Mouse (Mus musculus) urinary bladder, postnatal 25 days (tissue): ENCODE measurements around the gene Tmem270.
A peak's percentile ranks its signal among the peaks of the same experiment; 100 is the strongest.
"Not testable (repeated sequence)": the region's sequence is repeated elsewhere in the genome, so short reads cannot be mapped to it uniquely, and the experiment has no call there.

Experiments
- DNase-seq: peaks from one replicate; pipeline ENCODE4 v3.0.0; 2022; ENCODE audit warnings: low spot score

Gene Tmem270

GRCm38 (mm10) chr5:134906633-134907032 is at the start of gene Tmem270:
Gene Tmem270 (minus strand): TSS chr5:134906733.
- DNase-seq = no peak

- DNase-seq = no peak
Observed at GRCm38 (mm10) chr5:134955491-134955890, 49.0 kb upstream of the Tmem270 start.

GRCm38 (mm10) chr5:134951053-134951884 is 44.7 kb upstream of the Tmem270 start:
- DNase-seq = no peak

GRCm38 (mm10) chr5:134948085-134948439 is 41.5 kb upstream of the Tmem270 start:
- no peak for DNase-seq

- DNase-seq = no peak
Observed at GRCm38 (mm10) chr5:134947420-134948084, 41.0 kb upstream of the Tmem270 start.

GRCm38 (mm10) chr5:134946857-134947255 is 40.3 kb upstream of the Tmem270 start, which contains the start of gene Cldn4:
Gene Cldn4 (minus strand): TSS chr5:134946934.
- peak; percentile 69 for DNase-seq

- DNase-seq = no peak
Observed at GRCm38 (mm10) chr5:134946063-134946856, 39.7 kb upstream of the Tmem270 start.

GRCm38 (mm10) chr5:134945266-134945959 is 38.9 kb upstream of the Tmem270 start:
- DNase-seq = no peak

GRCm38 (mm10) chr5:134944179-134944578 is 37.6 kb upstream of the Tmem270 start:
- no peak for DNase-seq

- DNase-seq = no peak
Observed at GRCm38 (mm10) chr5:134942740-134943139, 36.2 kb upstream of the Tmem270 start.

- no peak for DNase-seq
Observed at GRCm38 (mm10) chr5:134941472-134942209, 35.1 kb upstream of the Tmem270 start.

- DNase-seq = not testable (repeated sequence)
Observed at GRCm38 (mm10) chr5:134939554-134939953, 33.0 kb upstream of the Tmem270 start.

GRCm38 (mm10) chr5:134939069-134939468 is 32.5 kb upstream of the Tmem270 start:
- DNase-seq = no peak

GRCm38 (mm10) chr5:134936626-134937185 is 30.2 kb upstream of the Tmem270 start:
- DNase-seq = no peak

- DNase-seq = no peak
Observed at GRCm38 (mm10) chr5:134936051-134936450, 29.5 kb upstream of the Tmem270 start.

GRCm38 (mm10) chr5:134934666-134935065 is 28.1 kb upstream of the Tmem270 start:
- DNase-seq = no peak

GRCm38 (mm10) chr5:134933686-134934085 is 27.2 kb upstream of the Tmem270 start:
- DNase-seq = not testable (repeated sequence)

- DNase-seq = no peak
Observed at GRCm38 (mm10) chr5:134933281-134933680, 26.7 kb upstream of the Tmem270 start.

- DNase-seq = no peak
Observed at GRCm38 (mm10) chr5:134932903-134933276, 26.4 kb upstream of the Tmem270 start.

GRCm38 (mm10) chr5:134932179-134932902 is 25.8 kb upstream of the Tmem270 start, which contains the start of gene Mettl27:
Gene Mettl27 (plus strand): TSS chr5:134932368.
- DNase-seq = peak; percentile 81
